Mouse (Mus musculus): ENCODE measurements around the gene Acss2. TPM values are rescaled to one million over a fixed set of nuclear protein-coding genes. Genes with fewer than 3 reads are reported as not detected.
"Not testable (repeated sequence)": the region's sequence is repeated elsewhere in the genome, so short reads cannot be mapped to it uniquely, and the experiment has no call there.

The Acss2 gene
- total RNA-seq, 1 experiment from 2014 or later = 16.6 TPM

GRCm38 (mm10) chr2:155576656-155577055 is 58.9 kb downstream of the Acss2 start:
- ATAC-seq (replicated peaks in 1 of 2; ENCODE audit: insufficient read depth in 1 of 2, low FRiP score in 2 of 2, low TSS enrichment in 1 of 2, low read depth in 1 of 2, poor library complexity in 2 of 2, severe bottlenecking in 2 of 2) = no peak

- ATAC-seq (replicated peaks in 1 of 2; ENCODE audit: insufficient read depth in 1 of 2, low FRiP score in 2 of 2, low TSS enrichment in 1 of 2, low read depth in 1 of 2, poor library complexity in 2 of 2, severe bottlenecking in 2 of 2) = no peak
Measured at GRCm38 (mm10) chr2:155580331-155580730, 62.6 kb downstream of the Acss2 start.

GRCm38 (mm10) chr2:155582384-155582995 is 64.7 kb downstream of the Acss2 start:
- no peak for ATAC-seq (replicated peaks in 1 of 2; ENCODE audit: insufficient read depth in 1 of 2, low FRiP score in 2 of 2, low TSS enrichment in 1 of 2, low read depth in 1 of 2, poor library complexity in 2 of 2, severe bottlenecking in 2 of 2)

GRCm38 (mm10) chr2:155582996-155583395 is 65.2 kb downstream of the Acss2 start:
- ATAC-seq (replicated peaks in 1 of 2; ENCODE audit: insufficient read depth in 1 of 2, low FRiP score in 2 of 2, low TSS enrichment in 1 of 2, low read depth in 1 of 2, poor library complexity in 2 of 2, severe bottlenecking in 2 of 2) = no peak

- peak; percentile 17 to 64; a peak in 2 of 4 replicates for ATAC-seq (replicated peaks in 1 of 2; ENCODE audit: insufficient read depth in 1 of 2, low FRiP score in 2 of 2, low TSS enrichment in 1 of 2, low read depth in 1 of 2, poor library complexity in 2 of 2, severe bottlenecking in 2 of 2)
Measured at GRCm38 (mm10) chr2:155583927-155584530, 66.3 kb downstream of the Acss2 start.

GRCm38 (mm10) chr2:155585082-155585481 is 67.3 kb downstream of the Acss2 start:
- ATAC-seq (replicated peaks in 1 of 2; ENCODE audit: insufficient read depth in 1 of 2, low FRiP score in 2 of 2, low TSS enrichment in 1 of 2, low read depth in 1 of 2, poor library complexity in 2 of 2, severe bottlenecking in 2 of 2) = no peak

- no peak; a peak in 1 of 4 replicates for ATAC-seq (replicated peaks in 1 of 2; ENCODE audit: insufficient read depth in 1 of 2, low FRiP score in 2 of 2, low TSS enrichment in 1 of 2, low read depth in 1 of 2, poor library complexity in 2 of 2, severe bottlenecking in 2 of 2)
Measured at GRCm38 (mm10) chr2:155585486-155585885, 67.7 kb downstream of the Acss2 start.

- no peak for ATAC-seq (replicated peaks in 1 of 2; ENCODE audit: insufficient read depth in 1 of 2, low FRiP score in 2 of 2, low TSS enrichment in 1 of 2, low read depth in 1 of 2, poor library complexity in 2 of 2, severe bottlenecking in 2 of 2)
Measured at GRCm38 (mm10) chr2:155588136-155588535, 70.4 kb downstream of the Acss2 start.

- ATAC-seq (replicated peaks in 1 of 2; ENCODE audit: insufficient read depth in 1 of 2, low FRiP score in 2 of 2, low TSS enrichment in 1 of 2, low read depth in 1 of 2, poor library complexity in 2 of 2, severe bottlenecking in 2 of 2) = no peak
Measured at GRCm38 (mm10) chr2:155589521-155589920, 71.8 kb downstream of the Acss2 start.

GRCm38 (mm10) chr2:155590876-155591275 is 73.1 kb downstream of the Acss2 start:
- no peak for ATAC-seq (replicated peaks in 1 of 2; ENCODE audit: insufficient read depth in 1 of 2, low FRiP score in 2 of 2, low TSS enrichment in 1 of 2, low read depth in 1 of 2, poor library complexity in 2 of 2, severe bottlenecking in 2 of 2)

GRCm38 (mm10) chr2:155591676-155592075 is 73.9 kb downstream of the Acss2 start:
- ATAC-seq (replicated peaks in 1 of 2; ENCODE audit: insufficient read depth in 1 of 2, low FRiP score in 2 of 2, low TSS enrichment in 1 of 2, low read depth in 1 of 2, poor library complexity in 2 of 2, severe bottlenecking in 2 of 2) = no peak

GRCm38 (mm10) chr2:155592137-155592853 is 74.5 kb downstream of the Acss2 start, which contains the start of gene Gss:
TSS of gene Gss (minus strand) at chr2:155592810.
- peak; percentile 91 to 93 for ATAC-seq (replicated peaks in 1 of 2; ENCODE audit: insufficient read depth in 1 of 2, low FRiP score in 2 of 2, low TSS enrichment in 1 of 2, low read depth in 1 of 2, poor library complexity in 2 of 2, severe bottlenecking in 2 of 2)

GRCm38 (mm10) chr2:155592854-155593283 is 75.1 kb downstream of the Acss2 start:
- no peak for ATAC-seq (replicated peaks in 1 of 2; ENCODE audit: insufficient read depth in 1 of 2, low FRiP score in 2 of 2, low TSS enrichment in 1 of 2, low read depth in 1 of 2, poor library complexity in 2 of 2, severe bottlenecking in 2 of 2)

- ATAC-seq (replicated peaks in 1 of 2; ENCODE audit: insufficient read depth in 1 of 2, low FRiP score in 2 of 2, low TSS enrichment in 1 of 2, low read depth in 1 of 2, poor library complexity in 2 of 2, severe bottlenecking in 2 of 2) = no peak
Measured at GRCm38 (mm10) chr2:155595516-155595915, 77.8 kb downstream of the Acss2 start.

- ATAC-seq (replicated peaks in 1 of 2; ENCODE audit: insufficient read depth in 1 of 2, low FRiP score in 2 of 2, low TSS enrichment in 1 of 2, low read depth in 1 of 2, poor library complexity in 2 of 2, severe bottlenecking in 2 of 2) = no peak
Measured at GRCm38 (mm10) chr2:155603707-155604106, 86.0 kb downstream of the Acss2 start.

GRCm38 (mm10) chr2:155604560-155605235 is 87.0 kb downstream of the Acss2 start:
- ATAC-seq (replicated peaks in 1 of 2; ENCODE audit: insufficient read depth in 1 of 2, low FRiP score in 2 of 2, low TSS enrichment in 1 of 2, low read depth in 1 of 2, poor library complexity in 2 of 2, severe bottlenecking in 2 of 2) = no peak

GRCm38 (mm10) chr2:155605236-155605589 is 87.5 kb downstream of the Acss2 start:
- not testable (repeated sequence) for ATAC-seq (replicated peaks in 1 of 2; ENCODE audit: insufficient read depth in 1 of 2, low FRiP score in 2 of 2, low TSS enrichment in 1 of 2, low read depth in 1 of 2, poor library complexity in 2 of 2, severe bottlenecking in 2 of 2)

GRCm38 (mm10) chr2:155606360-155606759 is 88.6 kb downstream of the Acss2 start:
- no peak for ATAC-seq (replicated peaks in 1 of 2; ENCODE audit: insufficient read depth in 1 of 2, low FRiP score in 2 of 2, low TSS enrichment in 1 of 2, low read depth in 1 of 2, poor library complexity in 2 of 2, severe bottlenecking in 2 of 2)
